Mouse (Mus musculus) small intestine, adult 10 weeks (tissue): ENCODE results near the gene Krt15. TPM values are rescaled to one million over a fixed set of nuclear protein-coding genes. Genes with fewer than 3 reads are reported as not detected.

Source experiments
- polyA plus RNA-seq: library from polyadenylated mRNA; stranded (reverse); fragments of 350-450 nt; fragmentation: Illumina TruSeq; extraction: RNeasy Lipid Tissue Mini Kit (QIAGEN cat#74804); gene quantifications from one replicate; pipeline ENCODE4 v1.2.3, GENCODE M21; 2014; ENCODE audit warnings: low replicate concordance

Krt15 gene
- not detected for polyA plus RNA-seq

GRCm38 (mm10) chr11:100135731-100136130 lies at the start of gene Krt15:
TSS of gene Krt15 (minus strand) at chr11:100135928.

DNA sequence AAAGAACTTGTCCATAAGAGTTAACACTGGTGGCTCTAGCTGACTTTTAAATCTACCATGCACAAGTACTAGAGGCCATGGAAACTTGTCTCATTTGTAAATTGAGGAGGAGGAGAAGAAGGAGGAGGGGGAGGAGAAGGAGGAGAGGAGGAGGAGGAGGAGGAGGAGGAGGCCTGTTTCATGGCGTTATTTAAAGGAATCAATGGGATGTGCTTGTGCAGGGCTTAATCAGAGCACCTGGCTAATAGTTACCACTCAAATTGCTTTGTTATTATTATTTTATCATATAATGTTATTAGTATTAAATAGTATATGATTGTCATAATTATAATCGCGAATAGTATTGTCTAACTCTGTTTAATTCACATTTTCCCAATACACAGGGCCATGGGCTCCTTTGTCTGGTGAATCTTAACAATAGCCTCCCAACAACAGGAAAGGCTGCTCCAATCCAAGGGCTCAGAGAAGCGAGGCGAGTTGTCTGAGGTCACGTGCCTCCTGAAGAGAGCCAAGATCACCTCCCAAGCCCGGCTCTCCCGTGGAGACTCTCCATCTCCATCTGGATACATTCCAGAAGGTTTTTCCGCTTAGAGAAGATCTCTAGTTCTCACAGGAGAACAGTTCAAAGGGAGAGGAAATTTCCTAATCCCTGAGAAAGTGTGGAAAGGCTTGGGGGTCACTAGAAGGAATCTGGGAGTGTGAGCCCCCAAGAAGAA lies 13.0 kb upstream of the Krt15 start, which contains the start of gene Krt19:
TSS of gene Krt19 (minus strand) at position 51 of the 716 bp plus-strand sequence.

DNA sequence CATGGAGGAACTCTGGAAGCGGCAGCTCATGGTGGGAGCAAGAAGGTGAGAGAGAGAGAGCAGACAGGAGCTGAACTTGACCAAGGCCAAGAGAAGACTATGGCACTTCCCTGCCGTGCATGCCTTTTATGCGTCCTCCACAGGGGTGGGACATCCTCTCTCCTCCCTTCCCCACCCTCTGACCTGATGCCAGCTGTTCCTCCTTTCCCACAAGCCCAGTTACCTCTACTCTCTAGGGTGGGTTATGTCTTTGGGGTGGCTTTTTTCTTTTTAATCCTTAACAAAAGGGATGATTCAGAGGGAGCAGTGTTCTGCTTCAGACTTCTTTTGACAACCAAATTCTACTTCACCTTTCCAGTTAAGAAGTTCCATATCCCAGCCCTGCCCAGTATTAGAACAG lies 14.3 kb downstream of the Krt15 start, which contains the start of gene Krt13:
TSS of gene Krt13 (minus strand) at position 101 of the 400 bp plus-strand sequence.

GRCm38 (mm10) chr11:100105576-100106122 lies 30.1 kb downstream of the Krt15 start, which contains the start of gene Krt36:
TSS of gene Krt36 (minus strand) at chr11:100105626.

GRCm38 (mm10) chr11:100096141-100096540 lies 39.6 kb downstream of the Krt15 start, which contains the start of gene Krt35:
TSS of gene Krt35 (minus strand) at chr11:100096241.

GRCm38 (mm10) chr11:100087861-100088260 lies 47.9 kb downstream of the Krt15 start, which contains the start of gene Krt32:
TSS of gene Krt32 (minus strand) at chr11:100088226.

Other genes starting within 250 kb of the Krt15 start
- not detected for gene Krtap31-1, start 228.0 kb downstream of the Krt15 start, polyA plus RNA-seq
- not detected for gene Gm11565, start 221.2 kb downstream of the Krt15 start, polyA plus RNA-seq
- gene Krtap31-2, start 199.6 kb downstream of the Krt15 start, polyA plus RNA-seq, result not detected
- gene Krtap9-5, start 187.5 kb downstream of the Krt15 start, polyA plus RNA-seq, result not detected
- gene Krtap29-1, start 156.9 kb downstream of the Krt15 start, polyA plus RNA-seq, result not detected
- gene Krtap16-1, start 149.3 kb downstream of the Krt15 start, polyA plus RNA-seq, result not detected
- gene Krtap17-1, start 141.9 kb downstream of the Krt15 start, polyA plus RNA-seq, result not detected
- not detected for gene Krt33a, start 119.7 kb downstream of the Krt15 start, polyA plus RNA-seq
- not detected for gene Krt33b, start 106.1 kb downstream of the Krt15 start, polyA plus RNA-seq
- gene Krt34, start 94.4 kb downstream of the Krt15 start, polyA plus RNA-seq, result not detected
- not detected for gene Krt31, start 85.4 kb downstream of the Krt15 start, polyA plus RNA-seq
- not detected for gene Krt32, start 47.7 kb downstream of the Krt15 start, polyA plus RNA-seq
- not detected for gene Krt35, start 39.7 kb downstream of the Krt15 start, polyA plus RNA-seq
- not detected for gene Krt36, start 30.3 kb downstream of the Krt15 start, polyA plus RNA-seq
- not detected for gene Krt13, start 14.4 kb downstream of the Krt15 start, polyA plus RNA-seq
- 9.9 TPM for gene Krt19, start 12.7 kb upstream of the Krt15 start, polyA plus RNA-seq
- gene Krt9, start 57.3 kb upstream of the Krt15 start, polyA plus RNA-seq, result not detected
- not detected for gene Krt14, start 71.6 kb upstream of the Krt15 start, polyA plus RNA-seq
- gene Krt16, start 113.0 kb upstream of the Krt15 start, polyA plus RNA-seq, result not detected
- gene Krt17, start 125.1 kb upstream of the Krt15 start, polyA plus RNA-seq, result not detected
- not detected for gene Krt42, start 133.9 kb upstream of the Krt15 start, polyA plus RNA-seq
- gene Eif1, start 184.0 kb upstream of the Krt15 start, polyA plus RNA-seq, result 1,556 TPM
- gene Gast, start 198.5 kb upstream of the Krt15 start, polyA plus RNA-seq, result not detected
- gene Hap1, start 220.2 kb upstream of the Krt15 start, polyA plus RNA-seq, result 0.22 TPM